Comparison of ENCODE assay signal across 27 mouse cellular contexts in genomic region chr5:146719584-146720356, GRCm38 (mm10).
DNase-seq lines count a peak whose midpoint lies in the region; ATAC-seq and TF ChIP-seq lines count a peak whose summit lies in the region.
"Had no signal": no experiment of that assay in that cellular context is flagged by ENCODE, and none has a peak within 500 bp of the region (broad histone marks: within the 10 kb centered on the region; RNA-seq: fewer than 3 reads in every experiment).

No protein-coding gene starts in this region.

- WGBS in midbrain, embryonic 14.5 days, result 89% methylated on average over 27 of the region's 27 CpGs

- no peaks in the 10 kb centered on the region for H3K27me3 ChIP-seq in testis, adult 2 months (ENCODE audit: control insufficient read depth, insufficient read depth, low read length)
- no peaks in the 10 kb centered on the region for H3K27me3 ChIP-seq in midbrain, embryonic 14.5 days (ENCODE audit: control insufficient read depth, insufficient read depth, low read length)
- H3K27me3 ChIP-seq: embryonic facial prominence, embryonic 13.5 days; forebrain, embryonic 12.5 days; forebrain, embryonic 15.5 days; heart, embryonic 12.5 days; heart, embryonic 15.5 days; hindbrain, embryonic 13.5 days; intestine, embryonic 15.5 days had no signal

- H3K9ac ChIP-seq in midbrain, embryonic 14.5 days (replicated peaks; ENCODE audit: low read length), result no peak overlapping the region
- H3K9ac ChIP-seq: embryonic facial prominence, embryonic 13.5 days; forebrain, embryonic 12.5 days; forebrain, embryonic 15.5 days; heart, embryonic 12.5 days; heart, embryonic 15.5 days; hindbrain, embryonic 13.5 days; intestine, embryonic 15.5 days had no signal

- peaks cover 9% of the 10 kb centered on the region for H3K4me1 ChIP-seq in testis, adult 2 months (ENCODE audit: control insufficient read depth, insufficient read depth, low read length)
- no peaks in the 10 kb centered on the region for H3K4me1 ChIP-seq in midbrain, embryonic 14.5 days (ENCODE audit: control insufficient read depth, insufficient read depth, low read length)
- H3K4me1 ChIP-seq: embryonic facial prominence, embryonic 10.5 days; embryonic facial prominence, embryonic 13.5 days; forebrain, embryonic 12.5 days had no signal

- H3K9me3 ChIP-seq in midbrain, embryonic 14.5 days (ENCODE audit: control insufficient read depth, low read length), result peaks cover 3% of the 10 kb centered on the region; the same call in 1 of the 2 replicates
- H3K9me3 ChIP-seq: embryonic facial prominence, embryonic 10.5 days; forebrain, embryonic 12.5 days; forebrain, embryonic 15.5 days; heart, embryonic 15.5 days; hindbrain, embryonic 13.5 days; intestine, embryonic 15.5 days had no signal

- no peak for DNase-seq in testis, postnatal 10 days (ENCODE audit: low spot score)
- DNase-seq in brain, adult 2 months (ENCODE audit: low read depth, low spot score), result peak; percentile 23
- DNase-seq in midbrain, embryonic 14.5 days, result no peak
- DNase-seq in yolk sac, embryonic 10.5 days (ENCODE audit: low spot score), result no peak
- DNase-seq: adrenal gland, postnatal 10 days; cerebellum, adult 18-20 months; cerebellum, adult 9-11 months; cerebellum, postnatal 36 days; embryo, embryonic 11 days; gastrocnemius, postnatal 10 days; heart, adult 18-20 months; heart, postnatal 10 days; heart, postnatal 36 days had no signal

- H3K4me3 ChIP-seq in testis, adult 2 months (ENCODE audit: control insufficient read depth, low read depth, low read length), result peak overlapping the region; percentile 66
- H3K4me3 ChIP-seq in midbrain, embryonic 14.5 days (replicated peaks; ENCODE audit: low read depth, low read length), result no peak overlapping the region
- H3K4me3 ChIP-seq: embryonic facial prominence, embryonic 10.5 days; embryonic facial prominence, embryonic 13.5 days; erythroblast, embryonic 14.5 days; forebrain, embryonic 12.5 days; forebrain, embryonic 15.5 days; heart, embryonic 12.5 days; heart, embryonic 15.5 days; hindbrain, embryonic 10.5 days; hindbrain, embryonic 13.5 days; intestine, embryonic 15.5 days had no signal

- TF ChIP-seq POLR2A in testis, adult 2 months (IDR thresholded peaks at IDR 0.05; ENCODE audit: control insufficient read depth, low read depth, low read length), result no peak

- ATAC-seq in megakaryocyte progenitor cell, adult 5-6 weeks (replicated peaks; ENCODE audit: poor library complexity), result peak; percentile 56
- ATAC-seq in midbrain, embryonic 14.5 days (ENCODE audit: low FRiP score, low TSS enrichment), result no peak
- ATAC-seq: CD4-positive, CD25-positive, alpha-beta regulatory T cell, adult 4 months; forebrain, embryonic 15.5 days; hindbrain, embryonic 16.5 days; intestine, embryonic 15.5 days had no signal

- no peak overlapping the region for H3K27ac ChIP-seq in testis, adult 2 months (ENCODE audit: control insufficient read depth, insufficient read depth, low read depth, low read length)
- H3K27ac ChIP-seq in midbrain, embryonic 14.5 days (replicated peaks; ENCODE audit: low read depth, low read length), result no peak overlapping the region
- H3K27ac ChIP-seq: embryonic facial prominence, embryonic 10.5 days; embryonic facial prominence, embryonic 13.5 days; forebrain, embryonic 12.5 days; forebrain, embryonic 15.5 days; heart, embryonic 15.5 days; hindbrain, embryonic 10.5 days; hindbrain, embryonic 13.5 days; intestine, embryonic 15.5 days had no signal

- no peak for TF ChIP-seq CTCF in testis, adult 2 months (IDR thresholded peaks at IDR 0.05; ENCODE audit: control insufficient read depth, insufficient read depth, insufficient replicate concordance, low read depth, low read length)

- no peak overlapping the region for H3K4me2 ChIP-seq in midbrain, embryonic 14.5 days (ENCODE audit: low read length)
- H3K4me2 ChIP-seq: embryonic facial prominence, embryonic 13.5 days; forebrain, embryonic 12.5 days; forebrain, embryonic 15.5 days; heart, embryonic 12.5 days; heart, embryonic 15.5 days; hindbrain, embryonic 13.5 days; intestine, embryonic 15.5 days had no signal

- H3K36me3 ChIP-seq in testis, adult 2 months (ENCODE audit: control insufficient read depth, insufficient read depth, low read length), result no peaks in the 10 kb centered on the region
- H3K36me3 ChIP-seq in midbrain, embryonic 14.5 days (ENCODE audit: control insufficient read depth, insufficient read depth, low read length), result no peaks in the 10 kb centered on the region
- H3K36me3 ChIP-seq: embryonic facial prominence, embryonic 10.5 days; embryonic facial prominence, embryonic 13.5 days; forebrain, embryonic 12.5 days; forebrain, embryonic 15.5 days; heart, embryonic 12.5 days; heart, embryonic 15.5 days; hindbrain, embryonic 10.5 days; hindbrain, embryonic 13.5 days; intestine, embryonic 15.5 days had no signal
